Mouse (Mus musculus) kidney, embryonic 15.5 days (tissue): ENCODE measurements around the gene Efnb3. TPM values are rescaled to one million over a fixed set of nuclear protein-coding genes. Genes with fewer than 3 reads are reported as not detected.
"Not testable (repeated sequence)": the region's sequence is repeated elsewhere in the genome, so short reads cannot be mapped to it uniquely, and the experiment has no call there.

Source experiments
- ATAC-seq: fragments of 200-750 bp; cut with Nextera tagmentation; replicated peaks from 2 replicates; pipeline ENCODE4 v1.8.0; 2017; ENCODE audit warnings: moderate TSS enrichment; ENCODE audit not compliant: low FRiP score
- H3K27ac ChIP-seq: fragments of 300-500 bp; sonication (generic); 2 replicates; pipeline ENCODE4 v1.5.1; 2015; ENCODE audit warnings: mild to moderate bottlenecking, inconsistent platforms
- H3K27me3 ChIP-seq: fragments of 300-500 bp; sonication (generic); 2 replicates; pipeline ENCODE4 v1.6.1; 2015; ENCODE audit warnings: inconsistent platforms
- H3K36me3 ChIP-seq: fragments of 300-500 bp; sonication (generic); 2 replicates; pipeline ENCODE4 v1.6.1; 2015; ENCODE audit warnings: inconsistent platforms
- H3K4me1 ChIP-seq: fragments of 300-500 bp; sonication (generic); 2 replicates; pipeline ENCODE4 v1.6.1; 2015; ENCODE audit warnings: inconsistent platforms
- H3K4me2 ChIP-seq: fragments of 300-500 bp; sonication (generic); 2 replicates; pipeline ENCODE4 v1.6.1; 2015; ENCODE audit warnings: moderate library complexity, mild to moderate bottlenecking, inconsistent platforms
- H3K4me3 ChIP-seq: fragments of 300-500 bp; sonication (generic); replicated peaks from 2 replicates; pipeline ENCODE4 v1.5.1; 2015; ENCODE audit warnings: mild to moderate bottlenecking, inconsistent platforms
- H3K9ac ChIP-seq: fragments of 300-500 bp; sonication (generic); 2 replicates; pipeline ENCODE4 v1.6.1; 2015; ENCODE audit warnings: mild to moderate bottlenecking, inconsistent platforms
- H3K9me3 ChIP-seq: fragments of 300-500 bp; sonication (generic); replicated peaks from 2 replicates; pipeline ENCODE4 v1.6.1; 2016; ENCODE audit warnings: inconsistent platforms
- WGBS: fragments of 180-500 bp; shearing (Covaris S2); methylation state at CpG from one replicate; pipeline ENCODE4 v1.1.7; 2015; ENCODE audit warnings: mixed read lengths; 5-methylcytosine and 5-hydroxymethylcytosine counted together
- polyA plus RNA-seq: library from polyadenylated mRNA; unstranded; fragments of >200 nt; fragmentation: Nextera tagmentation; extraction: Ambion mirVana; gene quantifications from 2 replicates; pipeline ENCODE4 v1.2.1, GENCODE M21; 2015

Efnb3 gene
- polyA plus RNA-seq, 1 experiment from 2014 or later, result 14.3 TPM

DNA sequence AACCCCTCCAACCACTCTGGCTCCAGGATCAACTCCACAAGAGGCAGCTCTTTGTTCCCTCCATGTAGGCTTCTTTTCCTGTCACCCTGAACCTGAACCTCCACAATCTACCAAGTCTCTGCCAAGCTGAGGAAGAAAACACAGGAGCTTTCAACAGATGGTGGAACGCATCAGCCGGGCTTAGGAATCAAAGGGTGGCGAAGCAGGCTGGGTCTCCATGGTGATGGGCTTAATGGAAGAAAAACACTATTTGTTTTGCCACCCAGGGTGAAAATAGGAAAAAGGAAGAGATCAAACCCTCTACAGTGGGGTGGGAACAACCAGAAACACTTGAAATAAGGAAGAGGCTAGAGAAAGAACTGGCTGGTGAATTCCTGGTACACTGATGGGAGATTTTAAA is 16.4 kb downstream of the Efnb3 start:
- Histone ChIP-seq H3K4me2 (no peak overlapping the region), H3K4me3 (no peak overlapping the region), H3K9ac (no peak overlapping the region), H3K27ac (no peak overlapping the region), H3K27me3 (peaks cover 10% of the 10 kb centered on the region), H3K36me3 (no peaks in the 10 kb centered on the region), H3K4me1 (peaks cover 21% of the 10 kb centered on the region), H3K9me3 (no peaks in the 10 kb centered on the region)
- WGBS, result 41% methylated on average over 3 of the region's 3 CpGs
- ATAC-seq, result no peak

DNA sequence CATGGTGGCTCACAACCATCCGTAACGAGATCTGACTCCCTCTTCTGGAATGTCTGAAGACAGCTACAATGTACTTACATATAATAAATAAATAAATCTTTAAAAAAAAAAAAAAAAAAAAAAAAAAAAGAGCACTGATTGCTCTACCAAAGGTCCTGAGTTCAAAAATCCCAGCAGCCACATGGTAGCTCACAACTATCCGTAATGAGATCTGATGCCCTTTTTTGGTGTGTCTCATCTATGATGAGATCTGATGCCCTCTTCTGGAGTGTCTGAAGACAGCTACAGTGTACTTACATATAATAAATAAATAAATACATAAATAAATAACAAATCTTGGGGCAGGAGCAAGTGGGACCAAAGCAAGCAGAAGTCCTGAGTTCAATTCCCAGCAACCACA is 18.3 kb downstream of the Efnb3 start:
- H3K4me2 ChIP-seq, H3K4me3 ChIP-seq, H3K36me3 ChIP-seq, H3K27ac ChIP-seq, H3K9me3 ChIP-seq, H3K9ac ChIP-seq, ATAC-seq, H3K27me3 ChIP-seq: not testable (repeated sequence)
- H3K4me1 ChIP-seq, result peaks cover 14% of the 10 kb centered on the region
- 65% methylated on average over 1 of the region's 3 CpGs for WGBS

DNA sequence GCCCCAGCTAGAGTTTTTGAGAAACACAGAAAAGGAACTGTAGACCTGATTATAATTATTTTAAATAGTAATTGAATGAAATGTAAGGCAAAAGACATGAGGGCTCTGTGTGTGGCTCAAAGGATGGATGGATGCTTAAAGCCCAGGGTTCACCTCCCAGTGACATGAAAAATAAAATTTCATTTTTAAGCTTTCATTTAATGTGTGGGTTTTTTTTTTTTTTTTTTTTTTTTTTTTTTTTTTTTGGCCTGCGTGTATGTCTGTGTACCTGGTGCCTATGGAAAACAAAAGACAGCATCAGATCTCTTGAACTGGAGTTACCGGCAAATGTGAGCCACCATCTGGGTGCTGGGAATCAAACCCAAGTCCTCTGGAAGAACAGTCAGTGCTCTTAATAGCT is 19.3 kb downstream of the Efnb3 start:
- Histone ChIP-seq H3K27ac (no peak overlapping the region), H3K4me2 (no peak overlapping the region), H3K4me1 (peaks cover 4% of the 10 kb centered on the region; the same call in 1 of the 2 replicates), H3K27me3 (no peaks in the 10 kb centered on the region), H3K36me3 (no peaks in the 10 kb centered on the region), H3K9ac (no peak overlapping the region), H3K9me3 (no peaks in the 10 kb centered on the region), H3K4me3 (no peak overlapping the region)
- 96% methylated on average over 2 of the region's 2 CpGs for WGBS
- no peak for ATAC-seq

DNA sequence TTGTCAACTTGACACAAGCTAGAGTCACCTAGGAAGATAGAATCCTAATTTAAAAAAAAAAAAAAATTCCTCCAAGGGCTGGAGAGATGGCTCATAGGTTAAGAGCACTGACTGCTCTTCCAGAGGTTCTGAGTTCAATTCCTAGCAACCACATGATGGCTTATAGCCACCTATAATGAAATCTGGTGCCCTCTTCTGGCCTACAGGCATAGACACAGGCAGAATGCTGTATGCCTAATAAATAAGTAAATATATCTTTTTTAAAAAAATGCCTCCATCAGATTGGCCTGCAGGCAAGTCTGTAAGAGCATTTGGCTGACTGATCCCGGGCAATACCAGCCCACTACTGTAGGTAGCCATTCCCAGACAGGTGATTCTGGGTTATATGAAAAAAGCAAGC is 25.0 kb downstream of the Efnb3 start:
- Histone ChIP-seq H3K9ac (no peak overlapping the region), H3K36me3 (no peaks in the 10 kb centered on the region), H3K9me3 (no peaks in the 10 kb centered on the region), H3K4me3 (no peak overlapping the region), H3K4me1 (peaks cover 4% of the 10 kb centered on the region; the same call in 1 of the 2 replicates), H3K4me2 (no peak overlapping the region), H3K27me3 (no peaks in the 10 kb centered on the region), H3K27ac (no peak overlapping the region)
- WGBS, result 78% methylated on average over 1 of the region's 1 CpGs
- no peak for ATAC-seq

DNA sequence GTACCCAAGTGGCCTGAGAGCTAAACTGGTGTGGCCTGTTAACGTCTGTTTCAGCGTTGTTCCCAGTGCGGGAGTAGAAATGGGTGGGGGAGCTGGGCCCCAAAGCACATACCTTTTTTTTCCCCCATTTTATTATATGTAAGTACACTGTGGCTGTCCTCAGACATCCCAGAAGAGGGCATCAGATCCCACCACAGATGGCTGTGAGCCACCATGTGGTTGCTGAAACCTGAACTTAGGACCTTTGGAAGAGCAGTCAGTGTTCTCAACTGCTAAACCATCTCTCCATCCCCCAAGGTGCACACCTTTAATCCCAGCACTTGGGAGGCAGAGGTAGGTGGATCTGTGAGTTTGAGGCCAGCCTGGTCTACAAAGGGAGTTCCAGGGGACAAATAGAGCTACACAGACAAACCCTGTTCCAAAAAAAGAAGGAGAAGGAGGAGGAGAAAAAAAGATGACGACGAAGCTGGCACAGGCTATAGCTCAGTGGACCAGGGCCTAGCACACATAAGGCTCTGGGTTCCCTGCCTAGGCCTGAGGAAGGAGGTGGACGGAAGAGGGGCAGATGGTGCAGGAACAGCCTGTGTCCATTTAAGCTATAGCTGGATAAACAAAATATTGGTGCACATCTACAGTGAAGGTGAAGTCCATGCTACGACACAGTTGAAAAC is 27.4 kb downstream of the Efnb3 start:
- Histone ChIP-seq H3K4me3 (no peak overlapping the region), H3K27me3 (0 out of 2 replicates have a peak, but pooled peaks cover 7% of the 10 kb centered on the region), H3K27ac (no peak overlapping the region), H3K9me3 (no peaks in the 10 kb centered on the region), H3K4me1 (peaks cover 4% of the 10 kb centered on the region), H3K4me2 (no peak overlapping the region), H3K36me3 (no peaks in the 10 kb centered on the region), H3K9ac (no peak overlapping the region)
- WGBS, result 80% methylated on average over 7 of the region's 7 CpGs
- no peak for ATAC-seq

DNA sequence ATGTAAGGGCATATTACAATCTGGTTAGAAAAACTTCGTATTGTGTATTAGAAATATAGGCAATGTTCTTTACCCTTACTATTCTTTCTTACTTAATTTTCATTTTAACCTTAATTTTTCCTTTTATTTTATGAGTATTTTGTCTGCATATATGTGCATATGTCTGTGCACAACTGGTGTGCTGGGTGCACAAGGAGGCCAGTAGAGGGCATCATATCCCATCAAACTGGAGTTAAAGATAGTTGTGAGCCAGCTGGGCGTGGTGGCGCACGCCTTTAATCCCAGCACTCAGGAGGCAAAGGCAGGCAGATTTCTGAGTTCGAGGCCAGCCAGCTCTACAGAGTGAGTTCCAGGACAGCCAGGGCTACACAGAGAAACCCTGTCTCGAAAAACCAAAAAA is 29.2 kb downstream of the Efnb3 start:
- not testable (repeated sequence) for ATAC-seq, H3K4me3 ChIP-seq, H3K27me3 ChIP-seq, H3K9ac ChIP-seq, H3K9me3 ChIP-seq, H3K36me3 ChIP-seq, H3K4me2 ChIP-seq, H3K27ac ChIP-seq
- WGBS, result 90% methylated on average over 6 of the region's 6 CpGs
- H3K4me1 ChIP-seq, result peaks cover 11% of the 10 kb centered on the region

DNA sequence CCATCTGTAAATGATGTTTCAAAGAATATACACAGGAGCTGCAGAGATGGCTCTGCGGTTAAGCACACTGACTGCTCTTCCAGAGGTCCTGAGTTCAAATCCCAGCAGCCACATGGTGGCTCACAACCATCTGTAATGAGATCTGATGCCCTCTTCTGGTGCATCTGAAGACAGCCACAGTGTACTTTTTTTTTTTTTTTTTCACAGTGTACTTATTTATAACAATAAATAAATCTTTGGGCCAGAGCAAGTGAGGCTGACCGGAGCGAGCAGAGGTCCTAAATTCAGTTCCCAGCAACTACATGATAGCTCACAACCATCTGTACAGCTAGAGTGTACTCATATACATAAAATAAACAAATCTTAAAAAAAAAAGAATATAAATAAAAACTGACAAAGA is 29.7 kb downstream of the Efnb3 start:
- WGBS, result 81% methylated on average over 3 of the region's 3 CpGs
- not testable (repeated sequence) for H3K27ac ChIP-seq, H3K9ac ChIP-seq, H3K9me3 ChIP-seq, H3K27me3 ChIP-seq, H3K4me3 ChIP-seq, H3K36me3 ChIP-seq, H3K4me2 ChIP-seq, ATAC-seq
- peaks cover 11% of the 10 kb centered on the region for H3K4me1 ChIP-seq

DNA sequence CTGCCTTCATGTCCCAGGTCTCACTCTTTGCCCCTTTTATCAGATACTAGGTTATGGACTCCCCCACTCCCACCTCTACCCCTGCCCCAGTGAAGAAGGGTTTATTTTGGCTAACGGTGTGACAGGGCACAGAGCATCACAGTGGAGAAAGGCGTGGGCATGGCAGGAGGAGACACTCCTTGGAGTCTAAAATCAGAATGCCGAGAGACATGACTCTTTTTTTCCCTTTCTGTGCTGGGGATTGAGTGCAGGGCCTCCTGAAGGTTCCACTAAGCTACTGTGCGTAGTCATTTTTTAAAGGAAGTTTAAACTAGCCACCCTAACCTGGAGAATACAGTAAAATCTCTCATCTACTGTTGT is 32.0 kb downstream of the Efnb3 start:
- WGBS, result 81% methylated on average over 4 of the region's 4 CpGs
- H3K4me1 ChIP-seq, result peaks cover 11% of the 10 kb centered on the region
- 0 out of 2 replicates have a peak, but pooled peaks cover 10% of the 10 kb centered on the region for H3K27me3 ChIP-seq
- no peak overlapping the region for H3K9ac ChIP-seq
- no peak overlapping the region for H3K4me3 ChIP-seq
- H3K27ac ChIP-seq, result no peak overlapping the region
- H3K36me3 ChIP-seq, result no peaks in the 10 kb centered on the region
- ATAC-seq, result no peak
- H3K9me3 ChIP-seq, result no peaks in the 10 kb centered on the region
- no peak overlapping the region for H3K4me2 ChIP-seq

DNA sequence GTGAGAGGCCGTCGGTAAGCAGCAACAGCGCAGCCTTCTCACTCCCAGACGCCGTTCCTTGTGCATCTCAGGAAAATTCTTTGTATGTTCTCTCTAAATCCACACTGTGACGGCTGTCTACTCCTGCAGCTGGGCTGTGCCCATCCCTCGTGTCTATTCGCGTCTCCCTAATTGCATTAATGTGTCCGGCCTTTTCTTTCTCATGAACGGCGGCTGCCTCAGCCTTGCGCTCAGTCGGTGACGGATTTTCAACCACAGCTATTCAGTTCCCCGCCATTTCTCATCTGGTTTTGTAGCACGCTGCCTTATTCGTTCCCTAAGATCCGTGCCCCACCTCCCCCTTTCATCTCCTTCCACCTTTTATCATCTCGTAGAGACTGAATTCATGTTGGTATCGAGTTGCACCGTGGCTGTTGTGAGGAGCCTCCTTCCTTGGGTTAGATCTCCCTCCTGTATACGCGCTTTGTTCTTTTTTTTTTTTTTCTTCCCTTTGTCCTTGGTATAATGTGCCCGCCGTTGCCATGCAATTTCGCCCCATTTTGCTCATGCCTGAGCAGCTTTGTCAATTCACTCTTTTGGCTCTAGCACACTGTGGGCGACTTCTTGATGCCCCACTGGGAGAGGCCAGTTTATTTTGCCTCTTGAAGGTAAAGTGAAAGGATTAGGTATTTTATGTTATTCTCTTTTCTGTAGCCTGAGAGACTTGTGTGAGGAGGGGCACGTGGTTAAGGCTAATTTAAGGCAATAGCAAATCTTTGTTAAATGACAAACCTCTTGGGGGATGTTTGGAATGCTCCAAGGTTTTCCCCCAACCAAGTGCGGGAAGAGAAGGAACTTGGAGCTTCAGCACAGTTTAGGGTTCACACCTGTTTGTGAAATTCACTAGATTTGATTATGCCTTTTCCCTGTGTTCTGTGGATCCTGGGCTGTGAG is 32.6 kb downstream of the Efnb3 start:
- H3K4me1 ChIP-seq, result peaks cover 11% of the 10 kb centered on the region
- peak overlapping the region; percentile 33 for H3K4me3 ChIP-seq
- peak overlapping the region; percentile 37 for H3K9ac ChIP-seq
- no peak overlapping the region for H3K27ac ChIP-seq
- no peak for ATAC-seq
- H3K36me3 ChIP-seq, result no peaks in the 10 kb centered on the region
- peak overlapping the region; percentile 68 for H3K4me2 ChIP-seq
- H3K9me3 ChIP-seq, result no peaks in the 10 kb centered on the region
- 0 out of 2 replicates have a peak, but pooled peaks cover 10% of the 10 kb centered on the region for H3K27me3 ChIP-seq
- 6% methylated on average over 30 of the region's 30 CpGs for WGBS

DNA sequence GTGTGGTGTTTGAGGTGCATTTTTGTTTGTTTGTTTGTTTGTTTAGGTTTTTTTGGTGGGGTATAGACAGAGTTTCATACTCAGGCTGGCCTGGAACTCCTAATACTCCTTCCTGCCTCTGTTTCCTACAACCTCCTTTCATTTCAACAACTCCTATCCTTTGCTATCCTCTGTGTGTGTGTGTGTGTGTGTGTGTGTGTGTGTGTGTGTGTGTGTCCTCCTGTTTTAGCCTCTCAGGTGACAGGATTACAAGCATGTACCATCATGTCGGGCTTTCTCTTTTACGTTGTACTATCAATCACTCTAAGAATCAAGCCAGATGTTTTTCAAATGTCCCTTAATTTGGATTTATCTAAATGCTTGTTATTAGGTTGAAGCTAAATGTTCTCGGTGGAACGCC is 33.4 kb downstream of the Efnb3 start:
- 30% methylated on average over 4 of the region's 4 CpGs for WGBS
- Histone ChIP-seq H3K27me3 (0 out of 2 replicates have a peak, but pooled peaks cover 10% of the 10 kb centered on the region), H3K4me2 (peak overlapping the region; percentile 68), H3K4me3 (peak overlapping the region; percentile 33), H3K36me3 (no peaks in the 10 kb centered on the region), H3K27ac (no peak overlapping the region), H3K4me1 (peaks cover 11% of the 10 kb centered on the region), H3K9ac (no peak overlapping the region), H3K9me3 (no peaks in the 10 kb centered on the region)
- no peak for ATAC-seq

DNA sequence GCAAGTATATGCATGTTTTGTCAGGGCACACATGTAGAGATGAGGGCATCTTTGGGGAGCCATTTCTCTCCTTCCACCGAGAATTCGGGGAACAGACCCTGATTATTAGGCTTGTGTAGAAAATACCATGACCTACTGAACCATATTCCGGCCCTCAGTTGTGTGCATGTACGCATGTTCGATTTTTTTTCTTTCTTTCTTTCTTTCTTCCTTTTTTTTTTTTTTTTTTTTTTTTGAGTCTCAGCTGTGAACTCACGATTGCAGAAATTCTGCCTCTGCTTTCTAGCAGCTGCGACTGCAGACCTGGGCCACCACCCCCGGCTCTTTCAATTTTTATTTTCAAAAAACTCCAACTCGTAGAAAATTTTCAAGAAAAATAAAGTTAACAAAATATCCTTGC is 34.3 kb downstream of the Efnb3 start:
- H3K27me3 ChIP-seq, result 0 out of 2 replicates have a peak, but pooled peaks cover 10% of the 10 kb centered on the region
- 88% methylated on average over 9 of the region's 9 CpGs for WGBS
- no peak overlapping the region for H3K4me3 ChIP-seq
- no peak for ATAC-seq
- no peaks in the 10 kb centered on the region for H3K9me3 ChIP-seq
- H3K36me3 ChIP-seq, result no peaks in the 10 kb centered on the region
- H3K9ac ChIP-seq, result no peak overlapping the region
- H3K27ac ChIP-seq, result no peak overlapping the region
- H3K4me2 ChIP-seq, result no peak overlapping the region
- peaks cover 11% of the 10 kb centered on the region for H3K4me1 ChIP-seq

DNA sequence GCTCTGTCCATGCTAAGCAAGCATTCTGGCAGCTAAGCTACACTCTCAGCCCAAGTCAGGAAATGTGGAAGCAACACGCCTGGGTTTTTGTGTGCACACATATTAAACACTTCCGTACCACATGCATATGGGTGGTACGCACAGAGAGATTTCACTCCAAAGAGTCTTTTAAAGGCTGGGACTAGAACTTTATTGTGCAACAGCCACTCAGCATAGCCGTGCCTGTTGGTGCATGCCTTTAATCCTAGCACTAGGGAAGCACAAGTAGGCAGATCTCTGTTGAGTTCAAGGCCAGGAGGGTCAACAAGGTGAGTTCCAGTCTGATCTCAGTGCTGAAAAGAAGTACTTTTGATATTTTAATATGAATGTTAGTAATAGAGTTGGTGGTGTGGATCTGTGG is 36.4 kb downstream of the Efnb3 start:
- Histone ChIP-seq H3K9ac (no peak overlapping the region), H3K36me3 (no peaks in the 10 kb centered on the region), H3K9me3 (no peaks in the 10 kb centered on the region), H3K27me3 (0 out of 2 replicates have a peak, but pooled peaks cover 3% of the 10 kb centered on the region), H3K4me1 (peaks cover 17% of the 10 kb centered on the region), H3K4me3 (no peak overlapping the region), H3K4me2 (no peak overlapping the region), H3K27ac (no peak overlapping the region)
- ATAC-seq, result no peak
- 90% methylated on average over 4 of the region's 4 CpGs for WGBS
